Mouse (Mus musculus) bone marrow, adult 2 months (tissue): ENCODE data around the gene Mvb12b.

Experiments used
- CTCF ChIP-seq: fragments of 200-500 bp; IDR thresholded peaks from 2 replicates; pipeline ENCODE4 v1.5.1; 2011; ENCODE audit warnings: low read length, control low read depth; ENCODE audit not compliant: control insufficient read depth, insufficient read depth
- POLR2A ChIP-seq: fragments of 200-500 bp; IDR thresholded peaks from 2 replicates; pipeline ENCODE4 v1.6.1; 2011; ENCODE audit warnings: low read depth, mild to moderate bottlenecking, control low read depth, low read length, borderline replicate concordance; ENCODE audit not compliant: control insufficient read depth

- no peak for TF ChIP-seq POLR2A
- no peak for TF ChIP-seq CTCF
Measured at GRCm38 (mm10) chr2:33717378-33717777, 170.4 kb downstream of the Mvb12b start.
